Mouse (Mus musculus): ENCODE measurements around the gene Alx1. TPM values are rescaled to one million over a fixed set of nuclear protein-coding genes. Genes with fewer than 3 reads are reported as not detected.

Gene Alx1
- polyA plus RNA-seq, 1 experiment from 2014 or later = not detected

DNA sequence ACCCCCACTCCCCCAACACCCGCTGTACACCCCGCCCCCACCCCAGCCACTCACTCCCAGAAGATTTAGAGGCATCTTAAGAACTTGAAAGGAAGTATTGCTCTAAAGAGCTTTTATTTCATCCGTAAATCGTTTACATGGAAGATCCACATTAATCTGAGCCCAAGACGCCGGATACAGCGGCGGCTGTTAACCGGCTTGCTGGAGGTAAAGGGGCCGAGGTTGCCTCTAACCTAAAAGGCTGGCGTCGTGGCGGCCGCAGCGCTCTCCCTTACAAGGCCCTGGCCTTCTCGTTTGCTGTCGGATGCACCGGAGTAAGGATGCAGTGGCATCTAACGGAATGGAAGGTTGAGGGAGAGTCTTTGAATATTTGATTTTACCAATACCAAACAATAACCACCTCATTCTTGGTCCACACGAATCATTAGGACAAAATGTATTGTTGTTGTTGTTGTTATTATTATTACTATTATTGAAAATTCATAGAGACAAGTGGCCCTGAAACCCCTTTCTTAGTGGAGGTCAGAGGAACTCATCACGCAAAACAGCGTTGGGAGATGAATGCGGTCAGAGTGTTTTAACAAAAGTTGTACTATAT, 784 bp downstream of the Alx1 start:
- ATAC-seq (no peak), DNase-seq (ENCODE audit: low spot score) (no peak)
- Histone ChIP-seq H3K4me1 (ENCODE audit: insufficient read depth, low read depth, low read length) (peaks cover 2% of the 10 kb centered on the region; the same call in 1 of the 2 replicates), H3K4me3 (ENCODE audit: low read depth, low read length) (no peak overlapping the region), H3K9ac (replicated peaks; ENCODE audit: low read depth) (no peak overlapping the region), H3K36me3 (ENCODE audit: insufficient read depth, low read length) (no peaks in the 10 kb centered on the region), H3K27me3 (replicated peaks; ENCODE audit: insufficient read depth, low read length) (peaks cover 43% of the 10 kb centered on the region), H3K27ac (ENCODE audit: low read length) (no peak overlapping the region), H3K4me2 (replicated peaks; ENCODE audit: low read depth, low read length) (peak overlapping the region; percentile 61; the same call in 1 of the 2 replicates), H3K9me3 (ENCODE audit: low read length) (no peaks in the 10 kb centered on the region)
- WGBS = 3% methylated on average over 23 of the region's 23 CpGs
- TF ChIP-seq EP300 (IDR thresholded peaks at IDR 0.05) (no peak), CTCF (IDR thresholded peaks at IDR 0.05) (no peak)

DNA sequence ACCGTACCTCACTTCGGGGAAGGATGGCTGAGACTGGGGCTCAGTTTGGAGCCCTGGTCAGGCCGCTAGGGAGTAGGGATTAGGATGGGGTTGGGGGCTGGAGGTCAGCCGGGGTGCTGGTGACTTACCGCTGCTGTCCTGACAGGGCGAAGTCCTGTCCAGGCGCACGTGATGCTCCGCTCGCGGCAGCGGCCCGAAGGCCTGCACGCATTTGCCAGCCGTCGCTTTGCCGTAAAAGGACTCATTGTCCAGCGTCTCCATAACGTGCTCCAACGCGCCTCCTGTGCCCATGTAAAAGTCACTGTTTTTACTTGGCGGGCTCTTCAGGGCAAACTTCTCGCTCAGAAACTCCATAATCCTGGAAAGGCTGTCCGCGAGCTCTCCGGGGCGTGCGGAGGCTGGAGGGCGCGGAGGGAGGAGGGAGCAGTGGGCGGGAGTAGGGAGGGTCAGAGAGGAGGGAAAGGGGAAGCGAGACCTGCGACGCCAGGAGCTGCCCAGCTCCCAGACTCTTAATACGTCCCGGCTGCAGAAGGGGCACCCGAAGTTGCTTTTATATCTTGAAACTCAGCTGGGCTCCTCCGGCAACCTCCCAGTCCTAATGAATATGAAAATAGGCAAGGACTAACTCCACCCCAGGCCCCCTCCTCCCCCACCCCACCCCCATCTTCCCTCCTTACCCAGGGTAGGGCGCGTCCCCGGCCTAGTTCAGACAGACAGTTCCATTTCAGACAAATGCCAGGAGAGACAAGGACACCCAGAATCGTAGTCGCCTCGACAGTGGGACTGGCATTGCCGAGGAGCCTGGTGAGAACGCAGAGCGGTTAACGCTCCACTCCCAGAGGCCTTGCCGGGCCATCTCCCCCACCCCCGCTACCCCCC, 1.5 kb downstream of the Alx1 start:
- ATAC-seq (peak; percentile 54), DNase-seq (ENCODE audit: low spot score) (peak; percentile 23)
- H3K27ac ChIP-seq (ENCODE audit: low read length) = no peak overlapping the region
- TF ChIP-seq CTCF (IDR thresholded peaks at IDR 0.05) (no peak), EP300 (IDR thresholded peaks at IDR 0.05) (no peak)
- H3K4me3 ChIP-seq (ENCODE audit: low read depth, low read length) = peak overlapping the region; percentile 42
- H3K4me1 ChIP-seq (ENCODE audit: insufficient read depth, low read depth, low read length) = peaks cover 2% of the 10 kb centered on the region; the same call in 1 of the 2 replicates
- H3K9ac ChIP-seq (replicated peaks; ENCODE audit: low read depth) = no peak overlapping the region
- H3K27me3 ChIP-seq (replicated peaks; ENCODE audit: insufficient read depth, low read length) = peaks cover 42% of the 10 kb centered on the region
- H3K4me2 ChIP-seq (replicated peaks; ENCODE audit: low read depth, low read length) = peak overlapping the region; percentile 61
- no peaks in the 10 kb centered on the region for H3K9me3 ChIP-seq (ENCODE audit: low read length)
- H3K36me3 ChIP-seq (ENCODE audit: insufficient read depth, low read length) = no peaks in the 10 kb centered on the region
- 1% methylated on average over 49 of the region's 50 CpGs for WGBS

DNA sequence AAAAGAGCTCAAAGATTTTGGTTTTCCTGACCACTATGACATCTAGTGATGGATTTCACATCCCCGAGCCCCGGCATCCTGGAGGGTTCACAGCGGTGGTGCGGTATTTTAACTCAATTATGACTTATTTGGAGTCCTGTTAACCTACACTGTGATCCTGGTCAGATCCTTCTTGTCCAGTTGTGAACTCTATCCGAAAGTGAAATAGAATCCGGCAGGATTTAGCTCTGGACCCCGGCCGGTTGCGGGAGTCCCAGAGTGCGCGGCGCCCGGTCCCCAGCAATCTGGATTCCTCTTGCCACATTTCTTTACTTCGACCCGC, 2.1 kb downstream of the Alx1 start:
- Histone ChIP-seq H3K4me2 (replicated peaks; ENCODE audit: low read depth, low read length) (peak overlapping the region; percentile 61), H3K27ac (ENCODE audit: low read length) (no peak overlapping the region), H3K4me3 (ENCODE audit: low read depth, low read length) (peak overlapping the region; percentile 42), H3K9ac (replicated peaks; ENCODE audit: low read depth) (no peak overlapping the region), H3K4me1 (ENCODE audit: insufficient read depth, low read depth, low read length) (peaks cover 2% of the 10 kb centered on the region; the same call in 1 of the 2 replicates), H3K36me3 (ENCODE audit: insufficient read depth, low read length) (no peaks in the 10 kb centered on the region), H3K9me3 (ENCODE audit: low read length) (no peaks in the 10 kb centered on the region), H3K27me3 (replicated peaks; ENCODE audit: insufficient read depth, low read length) (peaks cover 39% of the 10 kb centered on the region)
- no peak for DNase-seq (ENCODE audit: low spot score)
- 3% methylated on average over 15 of the region's 15 CpGs for WGBS
- no peak for ATAC-seq
- no peak for TF ChIP-seq CTCF (IDR thresholded peaks at IDR 0.05)
- no peak for TF ChIP-seq EP300 (IDR thresholded peaks at IDR 0.05)

DNA sequence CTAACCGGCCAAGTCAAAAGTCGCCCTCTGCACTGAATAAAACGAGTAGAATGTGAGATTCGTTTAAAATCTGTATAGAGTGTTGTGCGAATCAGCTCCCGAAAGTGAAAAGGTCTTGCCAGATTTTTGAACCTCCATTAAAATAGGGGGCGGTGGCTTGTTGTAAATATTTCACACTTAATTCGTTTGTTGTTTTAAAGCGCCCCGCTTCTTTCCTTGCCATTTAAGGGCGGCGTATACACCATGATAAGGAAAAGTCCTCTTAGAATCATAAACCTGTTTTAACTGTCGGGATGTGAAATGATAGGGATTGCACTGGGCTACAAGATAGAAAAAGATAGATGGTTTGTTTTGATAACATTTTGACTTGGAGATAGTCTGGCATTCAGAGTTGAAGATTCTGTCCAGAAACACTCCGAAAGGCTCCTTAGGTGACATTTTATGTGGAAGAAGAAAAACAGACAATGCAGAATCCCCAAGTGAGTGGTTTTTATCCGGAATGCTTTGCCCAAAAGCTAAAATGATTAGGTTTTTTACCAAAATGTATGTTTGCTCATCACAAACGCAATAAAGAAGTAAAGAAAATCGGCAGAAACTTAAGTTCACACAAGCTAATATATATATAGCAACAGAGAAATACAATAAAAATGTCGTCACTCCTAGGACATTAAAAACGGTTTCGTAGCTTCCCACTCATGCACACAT, 2.6 kb downstream of the Alx1 start:
- H3K36me3 ChIP-seq (ENCODE audit: insufficient read depth, low read length) = no peaks in the 10 kb centered on the region
- no peak for TF ChIP-seq EP300 (IDR thresholded peaks at IDR 0.05)
- no peak for TF ChIP-seq CTCF (IDR thresholded peaks at IDR 0.05)
- no peak overlapping the region for H3K9ac ChIP-seq (replicated peaks; ENCODE audit: low read depth)
- DNase-seq (ENCODE audit: low spot score) (no peak), ATAC-seq (no peak)
- H3K27ac ChIP-seq (ENCODE audit: low read length) = no peak overlapping the region
- H3K4me2 ChIP-seq (replicated peaks; ENCODE audit: low read depth, low read length) = peak overlapping the region; percentile 61; the same call in 1 of the 2 replicates
- peaks cover 37% of the 10 kb centered on the region for H3K27me3 ChIP-seq (replicated peaks; ENCODE audit: insufficient read depth, low read length)
- WGBS = 2% methylated on average over 20 of the region's 20 CpGs
- peak overlapping the region; percentile 42; the same call in 1 of the 2 replicates for H3K4me3 ChIP-seq (ENCODE audit: low read depth, low read length)
- no peaks in the 10 kb centered on the region for H3K9me3 ChIP-seq (ENCODE audit: low read length)
- peaks cover 2% of the 10 kb centered on the region; the same call in 1 of the 2 replicates for H3K4me1 ChIP-seq (ENCODE audit: insufficient read depth, low read depth, low read length)

DNA sequence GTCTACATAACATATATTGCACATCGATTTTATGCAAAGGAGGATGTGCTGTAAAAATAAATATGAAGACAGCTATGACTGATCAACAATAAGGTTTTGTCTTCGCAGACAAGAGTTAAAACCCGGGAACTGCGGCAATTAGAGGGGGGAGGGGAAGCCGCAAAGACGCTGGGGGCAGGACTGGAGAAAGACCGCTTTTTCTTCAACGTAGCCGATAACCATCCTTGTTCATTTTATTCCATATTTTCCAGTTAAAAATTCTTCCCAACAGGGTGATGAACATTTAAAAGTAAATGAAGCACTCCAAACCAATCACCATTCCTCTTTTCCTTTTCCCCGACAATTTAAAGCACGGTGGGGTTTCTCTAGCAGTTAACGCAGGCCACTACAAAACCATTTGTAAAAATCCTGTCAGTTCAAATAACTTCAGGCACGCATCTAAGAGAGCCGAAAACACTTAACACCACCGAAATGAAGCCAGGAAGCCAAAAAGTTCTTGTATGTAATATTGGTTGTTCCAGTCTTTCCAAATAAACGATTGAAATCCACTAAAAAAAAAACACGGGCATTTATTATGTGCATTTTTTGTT, 3.3 kb downstream of the Alx1 start:
- no peak overlapping the region for H3K4me2 ChIP-seq (replicated peaks; ENCODE audit: low read depth, low read length)
- 2% methylated on average over 17 of the region's 17 CpGs for WGBS
- H3K27me3 ChIP-seq (replicated peaks; ENCODE audit: insufficient read depth, low read length) = peaks cover 37% of the 10 kb centered on the region
- no peaks in the 10 kb centered on the region for H3K9me3 ChIP-seq (ENCODE audit: low read length)
- no peaks in the 10 kb centered on the region for H3K36me3 ChIP-seq (ENCODE audit: insufficient read depth, low read length)
- no peak for ATAC-seq
- H3K4me1 ChIP-seq (ENCODE audit: insufficient read depth, low read depth, low read length) = peaks cover 2% of the 10 kb centered on the region; the same call in 1 of the 2 replicates
- H3K9ac ChIP-seq (replicated peaks; ENCODE audit: low read depth) = no peak overlapping the region
- H3K4me3 ChIP-seq (ENCODE audit: low read depth, low read length) = no peak overlapping the region
- DNase-seq (ENCODE audit: low spot score) = peak; percentile 28
- no peak for TF ChIP-seq CTCF (IDR thresholded peaks at IDR 0.05)
- no peak for TF ChIP-seq EP300 (IDR thresholded peaks at IDR 0.05)
- no peak overlapping the region for H3K27ac ChIP-seq (ENCODE audit: low read length)

DNA sequence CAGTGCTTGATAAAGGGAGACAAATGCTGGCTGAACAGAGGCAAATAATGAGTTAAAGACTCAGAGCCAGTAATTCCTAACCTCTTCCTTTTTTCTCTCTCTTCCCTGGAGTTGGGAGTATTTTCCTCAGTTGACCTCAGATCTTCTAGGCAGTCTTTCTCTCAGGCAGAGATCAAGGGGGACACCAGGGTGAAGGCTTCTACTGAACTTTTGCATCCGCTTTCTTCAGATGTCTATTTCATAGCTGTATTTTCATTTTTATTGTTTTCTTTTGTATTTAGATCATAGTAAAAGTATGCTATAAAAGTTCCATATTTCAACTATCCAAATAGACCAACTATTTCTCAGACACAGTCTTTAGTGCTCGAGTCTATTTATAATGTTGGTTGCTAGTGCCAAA, 27.5 kb downstream of the Alx1 start:
- Histone ChIP-seq H3K27me3 (replicated peaks; ENCODE audit: insufficient read depth, low read length) (no peaks in the 10 kb centered on the region), H3K9ac (replicated peaks; ENCODE audit: low read depth) (no peak overlapping the region), H3K36me3 (ENCODE audit: insufficient read depth, low read length) (no peaks in the 10 kb centered on the region), H3K4me2 (replicated peaks; ENCODE audit: low read depth, low read length) (no peak overlapping the region), H3K27ac (ENCODE audit: low read length) (no peak overlapping the region), H3K4me1 (ENCODE audit: insufficient read depth, low read depth, low read length) (no peaks in the 10 kb centered on the region), H3K9me3 (ENCODE audit: low read length) (no peaks in the 10 kb centered on the region), H3K4me3 (ENCODE audit: low read depth, low read length) (no peak overlapping the region)
- TF ChIP-seq CTCF (IDR thresholded peaks at IDR 0.05) (no peak), EP300 (IDR thresholded peaks at IDR 0.05) (no peak)
- ATAC-seq (no peak), DNase-seq (ENCODE audit: low spot score) (no peak)
- 45% methylated on average over 2 of the region's 2 CpGs for WGBS

All from lung, postnatal 0 days (tissue).